Mouse (Mus musculus) layer of hippocampus, postnatal 36 days (tissue): ENCODE results near the gene Prss50. TPM values are rescaled to one million over a fixed set of nuclear protein-coding genes. Genes with fewer than 3 reads are reported as not detected.
A peak's percentile ranks its signal among the peaks of the same experiment; 100 is the strongest.
"Not testable (repeated sequence)": the region's sequence is repeated elsewhere in the genome, so short reads cannot be mapped to it uniquely, and the experiment has no call there.

Experiments used
- DNase-seq, 2 experiments: peaks; one replicate each; pipeline ENCODE4 v3.0.0; 2022
- total RNA-seq, 2 experiments: library from RNA; stranded (reverse); gene quantifications; 2 replicates each; pipeline ENCODE4 v1.2.3; 2021

Prss50 gene
- under 1 TPM; 0.40 to 0.78 TPM for total RNA-seq

GRCm38 (mm10) chr9:110857781-110858472, at the start of gene Prss50:
TSS of gene Prss50 (plus strand) at chr9:110857967.
- DNase-seq: no peak

- DNase-seq: no peak
Measured at GRCm38 (mm10) chr9:110810051-110810450, 47.7 kb upstream of the Prss50 start.

DNA sequence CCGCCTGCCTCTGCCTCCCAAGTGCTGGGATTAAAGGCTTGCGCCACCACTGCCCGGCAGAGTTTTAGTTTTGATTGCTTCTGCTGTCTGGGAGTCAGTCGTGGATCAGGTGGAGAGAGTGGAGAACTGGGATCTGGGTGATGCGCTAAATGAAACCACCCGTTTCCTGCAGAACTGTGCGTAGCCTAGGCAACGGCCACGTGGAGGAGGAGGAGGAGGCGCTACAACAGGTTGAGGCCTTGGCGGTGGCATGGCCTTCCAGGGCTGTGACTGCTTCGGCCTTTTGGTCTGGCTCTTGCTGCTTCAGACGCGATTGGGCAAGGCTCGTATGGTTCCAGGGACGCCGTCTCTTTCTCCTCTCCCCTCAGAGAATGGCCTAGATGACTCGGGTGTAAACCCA, 44.0 kb upstream of the Prss50 start, which contains the start of gene Prss44:
Gene Prss44 (plus strand): TSS at position 206 of the 400 bp plus-strand sequence.
- no peak for DNase-seq

DNA sequence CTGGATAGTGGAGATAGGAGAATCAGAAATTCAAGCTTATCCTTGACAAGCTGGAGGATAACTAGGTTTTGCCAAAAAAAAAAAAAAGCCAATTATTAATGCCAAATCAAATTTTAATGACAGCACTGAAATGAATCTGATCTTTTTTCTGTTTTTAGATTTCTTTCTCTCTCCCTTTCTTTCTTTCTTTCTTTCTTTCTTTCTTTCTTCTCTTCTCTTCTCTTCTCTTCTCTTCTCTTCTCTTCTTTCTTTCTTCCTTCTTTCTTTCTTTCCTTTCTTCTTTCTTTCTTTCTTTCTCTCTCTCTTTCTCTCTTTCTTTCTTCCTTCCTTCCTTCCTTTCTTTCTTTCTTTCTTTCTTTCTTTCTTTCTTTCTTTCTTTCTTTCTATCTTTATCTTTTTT, 37.2 kb upstream of the Prss50 start:
- DNase-seq: not testable (repeated sequence)

DNA sequence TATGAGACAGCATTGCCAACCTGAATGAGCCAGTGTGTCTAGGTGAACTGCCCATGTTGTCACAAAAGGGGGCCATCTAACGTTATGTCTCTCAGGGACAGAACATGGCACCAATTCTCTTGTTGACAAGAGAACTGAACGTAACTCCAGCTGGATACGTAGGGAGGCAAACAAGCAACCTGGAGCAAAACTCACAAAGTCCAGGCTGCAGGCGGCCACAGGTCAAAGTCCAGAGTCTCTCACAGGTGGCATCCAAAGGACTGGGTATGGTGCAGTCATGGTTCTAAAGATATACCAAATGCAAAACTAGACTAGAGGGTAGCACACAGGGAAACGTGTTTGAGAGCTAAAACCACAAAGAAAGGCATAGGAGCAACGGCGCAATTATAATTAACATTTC, 36.3 kb upstream of the Prss50 start:
- no peak for DNase-seq

- DNase-seq: no peak
Measured at GRCm38 (mm10) chr9:110825426-110825825, 32.3 kb upstream of the Prss50 start.

DNA sequence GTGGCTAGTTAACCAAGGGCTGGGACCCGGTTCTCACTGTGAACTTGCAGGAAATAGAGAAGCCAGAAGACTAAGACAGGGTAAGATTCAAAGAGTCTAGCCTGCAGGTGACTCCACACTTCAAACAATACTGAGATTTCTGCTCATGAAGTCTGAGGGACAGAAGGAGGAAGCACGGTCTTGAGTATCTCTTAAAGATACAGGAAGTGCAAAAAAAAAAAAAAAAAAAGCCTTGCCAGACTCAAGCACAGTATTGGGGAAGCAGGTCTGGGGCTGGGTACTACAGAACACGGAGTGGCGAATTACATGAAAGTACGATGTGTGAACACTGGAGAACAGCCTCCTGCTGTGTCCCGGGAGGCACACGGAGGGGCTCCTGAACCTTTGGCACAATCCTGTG, 31.9 kb upstream of the Prss50 start:
- DNase-seq: no peak

DNA sequence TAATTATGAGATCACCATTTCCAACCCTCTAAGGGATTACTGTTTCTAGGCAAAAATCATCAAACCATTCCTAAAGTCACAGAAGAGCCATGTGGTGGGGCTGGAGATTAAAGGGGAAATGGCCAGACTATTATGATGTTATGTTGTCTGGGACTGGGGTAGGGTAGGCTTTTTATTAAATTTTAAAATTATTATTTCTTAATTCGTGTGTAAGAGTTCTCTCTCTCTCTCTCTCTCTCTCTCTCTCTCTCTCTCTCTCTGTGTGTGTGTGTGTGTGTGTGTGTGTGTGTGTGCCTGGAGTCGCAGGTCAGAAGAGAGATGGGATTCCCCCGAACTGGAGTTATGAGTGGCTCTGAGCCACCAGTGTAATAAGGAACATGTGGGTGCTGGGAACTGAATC, 31.4 kb upstream of the Prss50 start, which contains the start of gene Prss43:
Gene Prss43 (plus strand): TSS at position 301 of the 400 bp plus-strand sequence.
- no peak for DNase-seq

DNA sequence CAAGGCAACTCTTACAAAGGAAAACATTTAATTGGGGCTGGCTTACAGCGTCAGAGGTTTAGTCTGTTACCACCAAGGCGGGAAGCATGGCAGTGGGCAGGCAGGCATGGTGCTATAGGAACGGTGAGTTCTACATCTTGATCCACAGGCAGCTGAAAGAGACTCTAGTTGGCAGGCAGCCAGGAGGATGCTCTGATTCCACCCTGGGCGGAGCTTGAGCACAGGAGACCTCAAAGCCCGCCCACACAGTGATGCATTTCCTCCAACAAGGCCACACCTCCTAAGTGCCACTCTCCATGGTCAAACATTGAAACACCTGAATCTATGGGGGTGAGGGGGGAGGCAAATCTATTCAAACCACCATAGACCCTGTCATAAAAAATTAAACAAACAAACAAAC, 24.7 kb upstream of the Prss50 start:
- no peak for DNase-seq

GRCm38 (mm10) chr9:110834411-110834810, 23.4 kb upstream of the Prss50 start, which contains the start of gene Prss45:
TSS of gene Prss45 (plus strand) at chr9:110834588.
- DNase-seq: no peak

GRCm38 (mm10) chr9:110834961-110835360, 22.8 kb upstream of the Prss50 start:
- DNase-seq: no peak

DNA sequence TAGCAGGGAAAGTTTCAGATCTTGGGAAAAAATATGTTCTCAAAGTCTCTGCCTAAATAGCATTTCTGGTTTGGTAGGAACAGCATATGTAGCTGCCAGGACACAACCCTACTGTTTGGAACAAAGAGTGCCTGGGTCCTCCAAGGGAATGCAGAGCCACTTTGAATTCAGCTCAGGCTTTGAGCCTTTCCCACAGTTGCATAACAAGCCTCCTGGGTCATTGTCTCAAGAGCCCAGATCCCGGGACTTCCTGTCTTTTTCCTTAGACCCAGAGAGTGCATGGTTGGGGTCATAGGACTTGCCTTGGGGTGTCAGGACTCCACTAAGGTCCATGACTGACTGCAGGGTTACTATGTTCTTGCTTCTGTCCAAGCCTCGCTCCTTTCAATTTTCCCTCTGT, 21.7 kb upstream of the Prss50 start:
- peak; percentile 14 to 18 for DNase-seq

DNA sequence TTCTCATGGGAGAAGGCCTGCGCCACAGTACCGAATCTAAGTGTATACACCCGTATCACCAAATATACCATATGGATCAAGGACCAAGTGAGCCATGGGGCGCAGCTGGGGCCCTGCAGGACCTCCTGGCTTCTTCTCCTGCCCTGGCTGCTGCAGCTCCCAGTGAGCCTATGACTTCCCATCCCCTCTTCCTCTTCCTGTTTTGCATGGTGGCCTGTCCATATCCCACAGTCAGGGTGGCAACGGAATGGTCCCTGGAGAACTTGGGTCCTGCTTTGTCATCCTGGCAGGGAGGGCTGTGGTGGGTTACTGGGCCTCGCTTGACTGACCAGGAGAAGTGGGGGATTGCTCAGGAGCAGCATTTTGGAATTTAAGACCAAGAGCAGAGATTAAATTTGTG, 16.9 kb upstream of the Prss50 start:
- DNase-seq: no peak

- no peak for DNase-seq
Measured at GRCm38 (mm10) chr9:110841438-110841837, 16.3 kb upstream of the Prss50 start.

DNA sequence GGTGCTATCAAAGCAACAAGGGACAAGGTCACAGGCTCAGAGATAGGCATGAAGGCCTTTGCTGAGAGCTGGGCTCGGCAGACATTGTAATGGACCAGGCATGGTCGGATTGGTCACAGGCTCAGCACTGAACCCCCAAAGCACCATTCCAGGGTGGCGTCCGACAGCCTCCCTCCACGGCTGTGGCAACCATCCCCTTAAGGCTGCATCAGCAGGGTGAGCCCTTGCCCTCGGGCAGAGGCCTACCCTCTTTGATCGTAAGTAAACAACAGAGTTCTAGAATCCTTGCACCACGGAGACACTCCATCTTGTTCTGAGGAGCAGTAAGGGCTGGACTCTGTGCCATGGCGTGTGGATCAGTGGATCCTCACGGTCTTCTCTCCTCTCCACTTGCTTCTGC, 13.6 kb upstream of the Prss50 start, which contains the start of gene Prss46:
Gene Prss46 (plus strand): TSS at position 301 of the 400 bp plus-strand sequence.
- no peak for DNase-seq

GRCm38 (mm10) chr9:110849162-110849561, 8.6 kb upstream of the Prss50 start:
- DNase-seq: no peak

DNA sequence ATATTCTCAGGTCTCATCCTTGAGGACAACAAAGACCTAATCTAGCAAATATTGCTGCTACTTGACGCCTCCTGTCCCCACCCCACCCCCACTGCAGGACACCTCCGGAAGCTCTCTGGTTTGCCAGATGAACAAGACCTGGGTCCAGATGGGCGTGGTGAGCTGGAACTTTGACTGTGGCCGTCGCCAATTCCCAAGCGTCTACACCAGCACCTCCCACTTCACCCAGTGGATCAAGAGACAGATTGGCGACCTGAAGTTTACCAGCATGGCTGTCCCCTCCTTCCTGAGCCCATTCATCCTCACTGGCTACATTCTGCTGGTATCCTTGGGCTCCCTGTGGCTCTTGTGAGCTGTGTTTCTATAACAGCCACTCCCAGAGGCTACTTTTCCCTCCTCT, 1.9 kb upstream of the Prss50 start:
- DNase-seq: no peak

GRCm38 (mm10) chr9:110856920-110857319, 847 bp upstream of the Prss50 start:
- DNase-seq: no peak

- DNase-seq: no peak
Measured at GRCm38 (mm10) chr9:110858523-110858922, 756 bp downstream of the Prss50 start.

GRCm38 (mm10) chr9:110858967-110859596, 1.3 kb downstream of the Prss50 start:
- DNase-seq: no peak

- DNase-seq: peak; percentile 46 to 56
Measured at GRCm38 (mm10) chr9:110871030-110871429, 13.3 kb downstream of the Prss50 start.

- no peak for DNase-seq
Measured at GRCm38 (mm10) chr9:110873681-110874659, 16.2 kb downstream of the Prss50 start.
